In genomic region chr12:83112283-83112682, GRCm38 (mm10) we compare ENCODE assay signal across 9 mouse cellular contexts.
A peak's percentile ranks its signal among the peaks of the same experiment; 100 is the strongest.
DNase-seq lines count a peak whose midpoint lies in the region; ATAC-seq and TF ChIP-seq lines count a peak whose summit lies in the region.
"Had no signal": no experiment of that assay in that cellular context is flagged by ENCODE, and none has a peak within 500 bp of the region (broad histone marks: within the 10 kb centered on the region; RNA-seq: fewer than 3 reads in every experiment).

No protein-coding gene starts in this region.

- peak; percentile 41; the same call in 1 of the 2 replicates for ATAC-seq in heart, embryonic 12.5 days (ENCODE audit: insufficient number of reproducible peaks, low FRiP score)
- ATAC-seq in heart, embryonic 11.5 days (replicated peaks; ENCODE audit: insufficient number of reproducible peaks, low FRiP score, low TSS enrichment), result no peak
- ATAC-seq in hindbrain, embryonic 14.5 days (ENCODE audit: low FRiP score), result no peak
- no peak for ATAC-seq in stomach, postnatal 0 days (ENCODE audit: low FRiP score, low TSS enrichment)

- peak; percentile 58 for TF ChIP-seq CTCF in stomach, postnatal 0 days (IDR thresholded peaks at IDR 0.05; ENCODE audit: low read depth)

- no peaks in the 10 kb centered on the region for H3K27me3 ChIP-seq in heart, embryonic 12.5 days (replicated peaks)
- no peaks in the 10 kb centered on the region for H3K27me3 ChIP-seq in heart, embryonic 11.5 days (ENCODE audit: control insufficient read depth, insufficient read depth, low read length)
- H3K27me3 ChIP-seq in hindbrain, embryonic 14.5 days (ENCODE audit: control insufficient read depth, insufficient read depth, low read length), result no peaks in the 10 kb centered on the region
- no peaks in the 10 kb centered on the region for H3K27me3 ChIP-seq in stomach, postnatal 0 days (ENCODE audit: control insufficient read depth, insufficient read depth, low read length)
- H3K27me3 ChIP-seq: neural tube, embryonic 12.5 days had no signal

- no peak overlapping the region for H3K27ac ChIP-seq in heart, embryonic 12.5 days (ENCODE audit: poor library complexity, severe bottlenecking)
- no peak overlapping the region for H3K27ac ChIP-seq in heart, embryonic 11.5 days (ENCODE audit: low read depth, low read length)
- H3K27ac ChIP-seq in hindbrain, embryonic 14.5 days, result peak overlapping the region; percentile 41; the same call in 1 of the 2 replicates
- H3K27ac ChIP-seq in stomach, postnatal 0 days (replicated peaks), result no peak overlapping the region
- H3K27ac ChIP-seq: neural tube, embryonic 12.5 days had no signal

- no peak overlapping the region for H3K4me2 ChIP-seq in heart, embryonic 12.5 days
- H3K4me2 ChIP-seq in heart, embryonic 11.5 days, result no peak overlapping the region
- no peak overlapping the region for H3K4me2 ChIP-seq in hindbrain, embryonic 14.5 days (replicated peaks)
- H3K4me2 ChIP-seq in stomach, postnatal 0 days (replicated peaks; ENCODE audit: low read depth), result no peak overlapping the region
- H3K4me2 ChIP-seq: neural tube, embryonic 12.5 days had no signal

- TF ChIP-seq EP300 in stomach, postnatal 0 days (optimal IDR thresholded peaks at IDR 0.05), result no peak

- H3K4me3 ChIP-seq in heart, embryonic 12.5 days, result no peak overlapping the region
- H3K4me3 ChIP-seq in heart, embryonic 11.5 days (ENCODE audit: low read depth, low read length), result no peak overlapping the region
- no peak overlapping the region for H3K4me3 ChIP-seq in hindbrain, embryonic 14.5 days (replicated peaks; ENCODE audit: low read length)
- H3K4me3 ChIP-seq in stomach, postnatal 0 days (ENCODE audit: low read depth, low read length), result no peak overlapping the region
- H3K4me3 ChIP-seq: neural tube, embryonic 12.5 days had no signal

- peaks cover 20% of the 10 kb centered on the region for H3K4me1 ChIP-seq in heart, embryonic 12.5 days (replicated peaks)
- peaks cover 8% of the 10 kb centered on the region for H3K4me1 ChIP-seq in heart, embryonic 11.5 days (ENCODE audit: control insufficient read depth, insufficient read depth, low read length)
- peaks cover 33% of the 10 kb centered on the region for H3K4me1 ChIP-seq in hindbrain, embryonic 14.5 days (replicated peaks; ENCODE audit: control insufficient read depth, insufficient read depth, low read length)
- no peaks in the 10 kb centered on the region for H3K4me1 ChIP-seq in stomach, postnatal 0 days (replicated peaks; ENCODE audit: control insufficient read depth, insufficient read depth)
- H3K4me1 ChIP-seq: neural tube, embryonic 12.5 days had no signal

- intact Hi-C loops in gastrocnemius, postnatal 36 days (cut with DNase I), result loop anchor here (5.0 kb wide), 1 partner anchor 205 kb away; no protein-coding TSS in a partner anchor

- 0 out of 2 replicates have a peak, but pooled peaks cover 3% of the 10 kb centered on the region for H3K9me3 ChIP-seq in heart, embryonic 12.5 days (replicated peaks)
- H3K9me3 ChIP-seq in heart, embryonic 11.5 days (replicated peaks; ENCODE audit: control insufficient read depth, low read length), result no peaks in the 10 kb centered on the region
- H3K9me3 ChIP-seq in hindbrain, embryonic 14.5 days (ENCODE audit: control insufficient read depth, low read length), result no peaks in the 10 kb centered on the region
- H3K9me3 ChIP-seq in stomach, postnatal 0 days (ENCODE audit: control insufficient read depth, low read length), result no peaks in the 10 kb centered on the region
- H3K9me3 ChIP-seq: neural tube, embryonic 12.5 days had no signal

- DNase-seq in thymus, postnatal 4 days, result peak; percentile 13
- DNase-seq in thymus, postnatal 36 days, result no peak
- DNase-seq in hindbrain, embryonic 14.5 days (ENCODE audit: low spot score), result peak; percentile 46
- no peak for DNase-seq in stomach, postnatal 0 days (ENCODE audit: low spot score)
- no peak for DNase-seq in gastrocnemius, postnatal 36 days
- DNase-seq in adrenal gland, postnatal 25 days, result no peak

- WGBS in heart, embryonic 12.5 days, result 80% methylated on average over 5 of the region's 5 CpGs
- WGBS in heart, embryonic 11.5 days (ENCODE audit: insufficient replicate concordance), result 82% methylated on average over 5 of the region's 5 CpGs
- WGBS in hindbrain, embryonic 14.5 days, result 75% methylated on average over 5 of the region's 5 CpGs
- WGBS in stomach, postnatal 0 days, result 82% methylated on average over 5 of the region's 5 CpGs

- H3K36me3 ChIP-seq in heart, embryonic 12.5 days, result no peaks in the 10 kb centered on the region
- no peaks in the 10 kb centered on the region for H3K36me3 ChIP-seq in heart, embryonic 11.5 days (ENCODE audit: control insufficient read depth, insufficient read depth, low read length)
- H3K36me3 ChIP-seq in hindbrain, embryonic 14.5 days (replicated peaks; ENCODE audit: control insufficient read depth, insufficient read depth), result no peaks in the 10 kb centered on the region
- H3K36me3 ChIP-seq in stomach, postnatal 0 days (ENCODE audit: control insufficient read depth, insufficient read depth, low read length), result no peaks in the 10 kb centered on the region
- H3K36me3 ChIP-seq: neural tube, embryonic 12.5 days had no signal

- 0 out of 2 replicates have a peak overlapping the region, but pooled peaks have one; percentile 14 for H3K9ac ChIP-seq in heart, embryonic 12.5 days
- no peak overlapping the region for H3K9ac ChIP-seq in heart, embryonic 11.5 days (ENCODE audit: low read depth, low read length)
- no peak overlapping the region for H3K9ac ChIP-seq in hindbrain, embryonic 14.5 days
- no peak overlapping the region for H3K9ac ChIP-seq in stomach, postnatal 0 days (ENCODE audit: low read length)
- H3K9ac ChIP-seq: neural tube, embryonic 12.5 days had no signal

Comparison
In these comparisons a context has a peak if more than half of its experiments do, and no peak if none do; other contexts are left out.
1. DNase-seq: peak in thymus, postnatal 4 days (single experiment) and hindbrain, embryonic 14.5 days (single experiment); none in thymus, postnatal 36 days (0 of 2), stomach, postnatal 0 days (single experiment), gastrocnemius, postnatal 36 days (0 of 2) and adrenal gland, postnatal 25 days (single experiment).